Mouse (Mus musculus) cerebellum, adult 2 months (tissue): ENCODE measurements at regions not wholly inside any gene's neighbourhood (a gene's known extent, or its start where the extent isn't known, plus 50 kb on each side); places are given as distances from the start of the nearest gene placed in this dataset.

Source experiments
- CTCF ChIP-seq: fragments of 200-500 bp; IDR thresholded peaks from 2 replicates; pipeline ENCODE4 v1.5.1; 2011; ENCODE audit warnings: low read depth, mild to moderate bottlenecking, control low read depth, low read length, moderate library complexity, borderline replicate concordance; ENCODE audit not compliant: insufficient read depth
- POLR2A ChIP-seq: fragments of 200-500 bp; IDR thresholded peaks from 2 replicates; pipeline ENCODE4 v1.6.1; 2011; ENCODE audit warnings: low read length, control low read depth, borderline replicate concordance; ENCODE audit not compliant: insufficient read depth

DNA sequence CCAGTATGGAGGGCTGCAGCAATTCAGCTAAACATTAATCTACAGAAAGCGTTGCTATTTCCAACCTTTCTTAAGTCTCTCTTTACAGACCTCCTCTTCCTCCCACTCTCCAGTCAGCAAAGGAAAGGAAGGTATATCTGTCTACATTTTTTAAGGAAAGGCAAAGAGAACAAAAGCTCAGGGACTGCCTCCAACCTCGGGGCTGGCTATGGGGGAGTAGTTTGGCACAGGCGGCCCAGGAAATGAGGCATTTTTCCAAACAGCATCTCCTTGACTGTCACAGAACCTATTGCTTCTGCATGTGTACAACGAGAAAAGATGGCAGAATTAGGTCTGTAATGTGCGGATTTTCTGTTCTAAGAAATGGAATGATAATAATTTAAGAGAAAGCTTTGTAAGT, 233.4 kb downstream of the Gpam start:
- TF ChIP-seq CTCF: no peak
- TF ChIP-seq POLR2A: no peak
